Mouse (Mus musculus): ENCODE results near the gene Rad50. TPM values are rescaled to one million over a fixed set of nuclear protein-coding genes. Genes with fewer than 3 reads are reported as not detected.

The Rad50 gene
- total RNA-seq (2021), result 1 to 10 TPM; 8.2 to 9.0 TPM
- long read RNA-seq, experiment 1, full-length matches to known transcripts, result 4 of 5 reads
- long read RNA-seq, experiment 1, partial matches to known transcripts, result 0 of 5 reads
- long read RNA-seq, experiment 1, other reads (novel, unspliced or antisense), result 1 of 5 reads
- long read RNA-seq, experiment 2, full-length matches to known transcripts, result 2 of 5 reads
- long read RNA-seq, experiment 2, partial matches to known transcripts, result 0 of 5 reads
- long read RNA-seq, experiment 2, other reads (novel, unspliced or antisense), result 3 of 5 reads

GRCm38 (mm10) chr11:53706934-53707717 lies at the start of gene Rad50:
Gene Rad50, minus strand, starts transcription at chr11:53707319.
- DNase-seq (ENCODE audit: low spot score in 2 of 2), result peak; percentile 84 to 89
- intact Hi-C loops (cut with DNase I), result no loop called here

- DNase-seq (ENCODE audit: low spot score in 2 of 2), result no peak
- intact Hi-C loops (cut with DNase I), result no loop called here
Measured at GRCm38 (mm10) chr11:53755011-53755595, 48.0 kb upstream of the Rad50 start.

- intact Hi-C loops (cut with DNase I), result no loop called here
- no peak for DNase-seq (ENCODE audit: low spot score in 2 of 2)
Measured at GRCm38 (mm10) chr11:53749716-53750352, 42.7 kb upstream of the Rad50 start.

- DNase-seq (ENCODE audit: low spot score in 2 of 2), result no peak
- intact Hi-C loops (cut with DNase I), result no loop called here
Measured at GRCm38 (mm10) chr11:53749306-53749705, 42.2 kb upstream of the Rad50 start.

- intact Hi-C loops (cut with DNase I), result no loop called here
- no peak for DNase-seq (ENCODE audit: low spot score in 2 of 2)
Measured at GRCm38 (mm10) chr11:53748614-53749013, 41.5 kb upstream of the Rad50 start.

- DNase-seq (ENCODE audit: low spot score in 2 of 2), result no peak
- intact Hi-C loops (cut with DNase I), result no loop called here
Measured at GRCm38 (mm10) chr11:53747985-53748384, 40.9 kb upstream of the Rad50 start.

- intact Hi-C loops (cut with DNase I), result no loop called here
- DNase-seq (ENCODE audit: low spot score in 2 of 2), result no peak
Measured at GRCm38 (mm10) chr11:53745260-53745659, 38.1 kb upstream of the Rad50 start.

- intact Hi-C loops (cut with DNase I), result no loop called here
- no peak for DNase-seq (ENCODE audit: low spot score in 2 of 2)
Measured at GRCm38 (mm10) chr11:53742353-53742752, 35.2 kb upstream of the Rad50 start.

GRCm38 (mm10) chr11:53737573-53737946 lies 30.4 kb upstream of the Rad50 start:
- peak; percentile 47 to 54 for DNase-seq (ENCODE audit: low spot score in 2 of 2)
- intact Hi-C loops (cut with DNase I), result loop anchor here (5.0 kb wide), 2 partner anchors 115 to 270 kb away; no protein-coding TSS in a partner anchor

GRCm38 (mm10) chr11:53736771-53737572 lies 29.9 kb upstream of the Rad50 start:
- peak; percentile 78 to 83 for DNase-seq (ENCODE audit: low spot score in 2 of 2)
- intact Hi-C loops (cut with DNase I), result loop anchor here (5.0 kb wide), 2 partner anchors 115 to 270 kb away; no protein-coding TSS in a partner anchor

- intact Hi-C loops (cut with DNase I), result loop anchor here (5.0 kb wide), 2 partner anchors 117 to 268 kb away; no protein-coding TSS in a partner anchor
- peak; percentile 63 to 68 for DNase-seq (ENCODE audit: low spot score in 2 of 2)
Measured at GRCm38 (mm10) chr11:53735682-53736245, 28.6 kb upstream of the Rad50 start.

GRCm38 (mm10) chr11:53734970-53735681 lies 28.0 kb upstream of the Rad50 start:
- intact Hi-C loops (cut with DNase I), result loop anchor here (5.0 kb wide), 2 partner anchors 117 to 268 kb away; no protein-coding TSS in a partner anchor

GRCm38 (mm10) chr11:53734431-53734830 lies 27.3 kb upstream of the Rad50 start:
- DNase-seq (ENCODE audit: low spot score in 2 of 2), result no peak
- intact Hi-C loops (cut with DNase I), result no loop called here

More at GRCm38 (mm10) chr11:53734970-53735681, 28.0 kb upstream of the Rad50 start:
- DNase-seq (ENCODE audit: low spot score in 2 of 2), result no peak

- intact Hi-C loops (cut with DNase I), result no loop called here
- no peak for DNase-seq (ENCODE audit: low spot score in 2 of 2)
Measured at GRCm38 (mm10) chr11:53733824-53734223, 26.7 kb upstream of the Rad50 start.

GRCm38 (mm10) chr11:53732244-53732643 lies 25.1 kb upstream of the Rad50 start:
- no peak for DNase-seq (ENCODE audit: low spot score in 2 of 2)
- intact Hi-C loops (cut with DNase I), result no loop called here

- intact Hi-C loops (cut with DNase I), result no loop called here
- DNase-seq (ENCODE audit: low spot score in 2 of 2), result no peak
Measured at GRCm38 (mm10) chr11:53731457-53731856, 24.3 kb upstream of the Rad50 start.

GRCm38 (mm10) chr11:53720715-53721114 lies 13.6 kb upstream of the Rad50 start, which contains the start of gene Il5:
Gene Il5, plus strand, starts transcription at chr11:53720794.
- intact Hi-C loops (cut with DNase I), result no loop called here

GRCm38 (mm10) chr11:53719701-53720100 lies 12.6 kb upstream of the Rad50 start:
- DNase-seq (ENCODE audit: low spot score in 2 of 2), result no peak
- intact Hi-C loops (cut with DNase I), result no loop called here

More at GRCm38 (mm10) chr11:53720715-53721114, 13.6 kb upstream of the Rad50 start, which contains the start of gene Il5:
- no peak for DNase-seq (ENCODE audit: low spot score in 2 of 2)
